Mouse (Mus musculus): ENCODE measurements around the gene Ppara. TPM values are rescaled to one million over a fixed set of nuclear protein-coding genes. Genes with fewer than 3 reads are reported as not detected.

The Ppara gene
- total RNA-seq, 2 experiments from 2014 or later: not detected

DNA sequence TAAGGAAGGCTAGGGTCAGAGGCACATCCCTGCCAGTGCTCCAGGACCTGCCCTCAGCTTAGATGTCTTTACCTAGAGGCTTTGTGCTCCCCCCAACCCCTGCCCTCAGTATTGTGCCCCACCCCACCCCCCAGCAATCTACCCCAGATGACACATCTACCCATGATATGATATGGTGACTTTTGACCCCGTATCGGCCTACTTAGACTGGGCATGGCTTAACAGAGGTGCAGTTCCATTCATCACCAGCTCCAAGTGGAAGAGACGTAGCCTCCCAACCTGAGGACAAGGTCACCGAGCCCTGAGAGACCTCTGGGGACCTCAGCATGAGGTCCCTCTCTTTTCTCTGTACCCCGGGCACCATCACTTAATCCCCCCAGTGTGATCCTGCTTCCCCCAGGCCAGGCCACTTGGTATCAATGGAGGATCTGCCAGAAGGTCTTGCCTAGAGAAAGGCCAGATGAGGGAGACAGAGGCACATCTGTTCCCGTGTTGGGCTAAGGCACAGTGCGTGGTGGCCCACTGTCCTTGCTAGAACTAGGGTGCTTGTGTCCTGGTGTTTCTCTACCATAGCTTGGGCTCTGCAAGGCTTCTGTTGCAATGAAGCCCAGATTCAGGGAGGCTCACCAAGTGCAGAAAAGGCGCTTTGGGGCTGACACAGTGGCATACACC, 30.3 kb upstream of the Ppara start:
- no peak for ATAC-seq (replicated peaks; ENCODE audit: poor library complexity, severe bottlenecking)

DNA sequence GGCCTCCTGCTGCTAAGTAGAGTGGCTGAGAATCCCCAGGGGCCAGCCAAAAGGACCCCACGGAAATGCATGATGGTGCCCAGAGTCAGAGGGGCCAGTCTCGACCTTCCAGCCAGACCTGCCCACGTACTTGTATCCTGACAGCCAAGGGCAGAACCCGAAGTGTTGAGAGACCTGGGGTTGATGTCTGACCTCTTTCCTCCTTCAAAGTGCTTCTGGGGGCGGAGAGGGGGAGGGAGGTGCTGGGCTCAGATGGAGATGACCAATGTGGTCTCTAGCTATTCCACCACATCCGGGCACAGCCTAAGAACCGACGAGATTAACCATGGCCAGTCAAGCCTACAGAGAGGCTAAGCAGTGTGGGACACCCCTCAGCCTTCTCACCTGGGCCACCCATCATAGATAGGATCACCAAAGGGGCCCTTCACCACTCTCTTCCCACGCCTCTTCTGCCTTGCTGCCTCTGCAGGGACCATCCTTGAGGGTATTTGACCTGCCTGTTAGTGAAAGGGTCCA, 29.7 kb upstream of the Ppara start:
- no peak for ATAC-seq (replicated peaks; ENCODE audit: poor library complexity, severe bottlenecking)

GRCm38 (mm10) chr15:85705566-85706332, 29.0 kb upstream of the Ppara start:
- no peak for ATAC-seq (replicated peaks; ENCODE audit: poor library complexity, severe bottlenecking)

DNA sequence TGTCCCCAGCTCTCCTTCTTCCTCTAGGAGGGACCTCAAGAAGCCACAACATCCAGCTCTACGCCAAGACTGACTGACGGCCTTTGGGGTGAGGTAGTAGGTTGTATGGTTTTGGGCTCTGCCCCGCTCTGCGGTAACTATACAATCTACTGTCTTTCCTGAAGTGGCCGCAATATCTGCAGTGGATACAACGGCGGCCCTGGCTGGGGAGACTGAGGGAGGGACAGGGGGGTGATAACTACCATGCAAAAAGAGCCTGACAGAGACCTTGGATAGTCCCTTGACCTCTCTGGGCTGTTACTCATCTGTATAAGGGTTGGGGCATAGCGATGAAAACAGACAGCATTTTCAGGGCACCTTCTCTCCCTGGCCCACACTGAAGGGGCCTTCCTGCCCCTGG, 28.3 kb upstream of the Ppara start:
- no peak for ATAC-seq (replicated peaks; ENCODE audit: poor library complexity, severe bottlenecking)

DNA sequence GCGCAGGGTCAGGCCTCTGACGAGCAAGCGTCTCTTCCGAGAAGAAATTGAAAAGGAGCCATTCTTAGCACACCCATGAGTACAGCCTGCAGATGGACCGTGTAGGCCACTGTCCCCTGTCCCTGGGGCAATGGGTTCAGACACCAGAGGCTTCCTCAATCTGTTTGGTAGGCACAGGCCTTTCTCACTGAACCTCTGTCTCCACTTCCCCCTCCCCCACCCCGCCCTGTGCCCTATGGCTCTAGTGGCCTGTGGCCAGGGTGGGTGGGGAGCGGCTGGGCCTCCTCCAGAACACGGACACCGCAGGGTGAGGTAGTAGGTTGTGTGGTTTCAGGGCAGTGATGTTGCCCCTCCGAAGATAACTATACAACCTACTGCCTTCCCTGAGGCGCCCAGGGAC, 27.8 kb upstream of the Ppara start:
- ATAC-seq (replicated peaks; ENCODE audit: poor library complexity, severe bottlenecking): no peak

DNA sequence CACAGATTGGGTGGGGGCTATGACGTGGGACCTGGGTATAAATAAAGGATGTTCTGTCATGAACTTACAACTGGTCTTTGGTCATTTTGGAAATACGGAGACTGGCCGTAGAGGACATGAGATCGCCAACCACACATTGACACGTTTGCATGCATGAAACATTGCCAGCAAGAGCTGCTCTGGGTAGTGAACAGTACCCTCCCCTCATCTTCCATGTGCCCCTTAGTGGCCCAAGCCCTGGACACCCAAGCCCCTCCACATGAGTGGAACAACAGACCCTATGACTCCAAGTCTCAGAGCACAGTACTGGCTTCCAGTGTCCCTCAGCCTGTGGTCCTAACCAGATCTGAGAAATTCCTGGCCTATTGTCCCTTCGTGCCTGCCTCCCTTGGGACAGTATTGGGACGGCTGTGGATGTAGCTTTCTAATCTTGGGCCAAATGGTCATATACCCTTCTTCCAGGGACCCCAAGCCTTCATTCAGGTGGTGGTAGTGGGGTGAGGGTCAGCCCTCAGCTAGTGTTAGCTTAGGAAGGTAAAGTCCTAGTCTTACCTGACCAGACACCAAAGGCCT, 27.2 kb upstream of the Ppara start:
- ATAC-seq (replicated peaks; ENCODE audit: poor library complexity, severe bottlenecking): no peak

DNA sequence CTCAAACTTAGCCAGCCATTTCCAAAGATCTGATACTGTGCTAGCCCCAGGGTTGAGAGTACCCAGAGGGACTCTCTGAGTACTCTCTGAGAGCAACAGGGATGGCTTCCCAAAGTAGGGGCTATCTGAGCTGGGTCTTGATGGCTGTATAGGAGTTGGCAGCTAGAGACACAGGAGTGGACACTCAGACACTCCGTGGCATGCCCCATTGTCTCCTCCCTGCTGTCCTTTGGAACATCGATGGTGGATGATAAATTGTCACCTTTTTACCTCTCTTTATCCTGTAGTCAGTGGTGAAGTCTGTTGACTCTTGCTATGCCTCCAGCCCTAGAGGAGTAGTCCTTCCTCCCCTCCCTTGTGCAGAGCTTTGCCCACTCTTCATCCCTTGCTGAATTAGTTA, 26.6 kb upstream of the Ppara start:
- ATAC-seq (replicated peaks; ENCODE audit: poor library complexity, severe bottlenecking): no peak

- no peak for ATAC-seq (replicated peaks; ENCODE audit: poor library complexity, severe bottlenecking)
These were observed 25.9 kb upstream of the Ppara start for GRCm38 (mm10) chr15:85708843-85709242.

- peak; percentile 65 for ATAC-seq (replicated peaks; ENCODE audit: poor library complexity, severe bottlenecking)
These were observed 25.4 kb upstream of the Ppara start for GRCm38 (mm10) chr15:85709268-85709973.

DNA sequence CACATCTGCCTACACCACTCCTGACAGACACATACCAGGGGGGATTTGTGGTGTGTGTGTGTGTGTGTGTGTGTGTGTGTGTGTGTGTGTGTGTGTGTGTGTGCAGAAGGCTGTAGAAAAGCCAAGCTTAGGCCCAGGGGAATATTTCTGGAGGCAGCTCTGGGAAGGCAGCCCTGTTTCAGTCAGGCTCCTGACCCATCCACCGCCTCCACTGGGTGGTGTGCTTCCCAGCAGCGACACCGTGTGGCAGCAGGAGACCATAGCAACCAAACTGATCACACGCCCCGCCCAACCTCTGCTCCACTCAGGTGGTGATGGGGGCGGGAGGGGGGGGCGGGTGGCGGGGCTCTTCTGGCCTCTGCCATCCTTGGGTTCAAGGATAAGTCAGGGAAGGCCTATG, 24.6 kb upstream of the Ppara start:
- ATAC-seq (replicated peaks; ENCODE audit: poor library complexity, severe bottlenecking): peak; percentile 72

- ATAC-seq (replicated peaks; ENCODE audit: poor library complexity, severe bottlenecking): no peak
These were observed 23.9 kb upstream of the Ppara start for GRCm38 (mm10) chr15:85710641-85711580.

- ATAC-seq (replicated peaks; ENCODE audit: poor library complexity, severe bottlenecking): peak; percentile 34; the same call in 1 of the 2 replicates
These were observed 22.1 kb upstream of the Ppara start for GRCm38 (mm10) chr15:85712565-85713168.

GRCm38 (mm10) chr15:85713417-85713816, 21.4 kb upstream of the Ppara start:
- no peak for ATAC-seq (replicated peaks; ENCODE audit: poor library complexity, severe bottlenecking)

- ATAC-seq (replicated peaks; ENCODE audit: poor library complexity, severe bottlenecking): no peak
These were observed 19.7 kb upstream of the Ppara start for GRCm38 (mm10) chr15:85715059-85715458.

- ATAC-seq (replicated peaks; ENCODE audit: poor library complexity, severe bottlenecking): peak; percentile 66
These were observed 18.7 kb upstream of the Ppara start for GRCm38 (mm10) chr15:85716045-85716444.

- no peak for ATAC-seq (replicated peaks; ENCODE audit: poor library complexity, severe bottlenecking)
These were observed 18.2 kb upstream of the Ppara start for GRCm38 (mm10) chr15:85716591-85716990.

DNA sequence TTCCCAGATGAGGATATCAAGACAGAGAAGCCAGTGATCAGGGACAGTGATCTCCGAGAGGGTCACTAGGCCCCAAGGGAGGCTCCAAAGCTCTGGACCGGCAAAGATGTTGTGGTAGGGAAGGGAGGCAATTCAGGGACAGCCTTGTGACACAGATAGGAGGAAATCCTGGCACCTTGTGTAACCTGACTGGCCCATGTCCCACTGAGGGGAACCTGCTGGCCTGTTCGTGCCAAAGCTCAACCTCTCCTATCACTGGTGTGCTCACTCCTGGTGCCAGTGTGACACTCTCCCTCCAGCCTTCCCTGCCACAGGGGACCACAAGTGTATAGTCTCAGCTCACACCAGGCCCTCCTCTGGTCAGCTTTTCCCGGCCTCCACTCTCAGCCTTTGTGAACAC, 17.8 kb upstream of the Ppara start:
- no peak for ATAC-seq (replicated peaks; ENCODE audit: poor library complexity, severe bottlenecking)

- ATAC-seq (replicated peaks; ENCODE audit: poor library complexity, severe bottlenecking): no peak
These were observed 17.0 kb upstream of the Ppara start for GRCm38 (mm10) chr15:85717800-85718199.

DNA sequence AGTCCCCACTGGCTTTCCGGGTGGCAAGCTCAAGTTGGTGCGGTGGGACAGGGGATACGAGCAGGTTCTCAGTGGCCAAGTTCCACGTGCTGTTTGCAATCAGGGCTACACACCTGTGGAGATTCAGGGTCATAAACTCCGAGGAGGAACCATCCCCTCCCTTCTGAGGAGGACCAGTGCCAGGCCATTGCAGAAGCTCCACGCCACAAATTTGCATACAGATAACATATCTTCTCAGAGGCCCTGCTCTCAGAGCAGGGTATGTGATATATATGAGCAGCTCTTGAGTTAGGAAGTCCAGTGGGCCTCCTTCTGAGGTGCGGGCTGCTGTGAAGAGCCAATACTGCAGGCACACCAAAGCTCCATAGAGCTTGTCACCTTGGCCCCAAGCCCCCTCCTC, 15.8 kb upstream of the Ppara start:
- ATAC-seq (replicated peaks; ENCODE audit: poor library complexity, severe bottlenecking): no peak

Data from granulocyte monocyte progenitor cell, adult 5-6 weeks (primary cell).